Mouse (Mus musculus): Measurements from ENCODE around the gene Adam23.

DNA sequence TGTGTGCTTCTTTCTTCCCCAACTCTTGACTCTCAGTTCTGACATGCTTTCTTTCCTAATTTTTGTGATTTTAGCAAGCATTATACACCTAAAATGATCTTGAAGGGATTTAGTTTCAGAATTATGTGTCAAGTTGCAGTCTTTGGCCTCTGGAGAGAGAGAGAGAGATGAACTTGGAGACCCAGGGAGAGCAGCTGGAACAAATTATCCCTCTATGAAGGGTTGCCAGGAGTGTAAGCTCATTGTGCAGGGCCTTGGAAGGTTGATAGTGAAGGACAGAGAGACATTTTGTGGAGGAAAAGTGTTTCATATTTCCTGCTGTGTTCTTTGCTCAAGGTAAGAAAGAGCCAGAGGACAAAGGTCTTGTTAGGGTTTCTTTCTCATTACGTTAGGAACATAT lies 18.8 kb downstream of the Adam23 start:
- TF ChIP-seq POLR2A (IDR thresholded peaks at IDR 0.05; ENCODE audit: insufficient read length, low read depth): no peak
- no peak for TF ChIP-seq REST (IDR thresholded peaks at IDR 0.05; ENCODE audit: insufficient read depth, insufficient read length)
- no peak for TF ChIP-seq TCF12 (IDR thresholded peaks at IDR 0.05; ENCODE audit: insufficient read depth, poor library complexity, severe bottlenecking)
- TF ChIP-seq MYOD1 (IDR thresholded peaks at IDR 0.05; ENCODE audit: control insufficient read depth in 1 of 3, insufficient read length in 2 of 3, low read depth in 2 of 3): no peak

All from myocyte (in vitro differentiated cells).